Mouse (Mus musculus) stomach, postnatal 0 days (tissue): Measurements from ENCODE around the gene Olfr506. TPM values are rescaled to one million over a fixed set of nuclear protein-coding genes. Genes with fewer than 3 reads are reported as not detected.

Experiments
- ATAC-seq: fragments of 200-750 bp; cut with Nextera tagmentation; 2 replicates; pipeline ENCODE4 v1.8.0; 2017; ENCODE audit not compliant: low FRiP score, low TSS enrichment
- DNase-seq: peaks from one replicate; pipeline ENCODE4 v3.0.0-alpha.2; 2016; ENCODE audit warnings: low spot score
- H3K27ac ChIP-seq: fragments of 300-500 bp; sonication (generic); replicated peaks from 2 replicates; pipeline ENCODE4 v1.5.1; 2014; ENCODE audit warnings: mild to moderate bottlenecking, control low read depth
- H3K27me3 ChIP-seq: fragments of 300-500 bp; sonication (generic); 2 replicates; pipeline ENCODE4 v1.6.1; 2014; ENCODE audit warnings: low read length; ENCODE audit not compliant: control insufficient read depth, insufficient read depth
- H3K36me3 ChIP-seq: fragments of 300-500 bp; sonication (generic); 2 replicates; pipeline ENCODE4 v1.6.1; 2014; ENCODE audit warnings: low read length, mixed read lengths; ENCODE audit not compliant: control insufficient read depth, insufficient read depth
- H3K4me1 ChIP-seq: fragments of 300-500 bp; sonication (generic); replicated peaks from 2 replicates; pipeline ENCODE4 v1.6.1; 2014; ENCODE audit warnings: antibody characterized with exemption; ENCODE audit not compliant: control insufficient read depth, insufficient read depth
- H3K4me2 ChIP-seq: fragments of 300-500 bp; sonication (generic); replicated peaks from 2 replicates; pipeline ENCODE4 v1.6.1; 2014; ENCODE audit warnings: low read depth, mild to moderate bottlenecking, control low read depth, moderate library complexity
- H3K4me3 ChIP-seq: fragments of 300-500 bp; sonication (generic); 2 replicates; pipeline ENCODE4 v1.5.1; 2014; ENCODE audit warnings: low read depth, low read length, control low read depth
- H3K9ac ChIP-seq: fragments of 300-500 bp; sonication (generic); 2 replicates; pipeline ENCODE4 v1.6.1; 2014; ENCODE audit warnings: mild to moderate bottlenecking, low read length, control low read depth, mixed read lengths
- H3K9me3 ChIP-seq: fragments of 300-500 bp; sonication (generic); 2 replicates; pipeline ENCODE4 v1.6.1; 2016; ENCODE audit warnings: low read length; ENCODE audit not compliant: control insufficient read depth
- CTCF ChIP-seq: IDR thresholded peaks from 2 replicates; pipeline ENCODE4 v1.5.1; 2016; ENCODE audit warnings: antibody characterized with exemption, low read depth, mild to moderate bottlenecking, moderate library complexity
- EP300 ChIP-seq: optimal IDR thresholded peaks from 2 replicates; pipeline ENCODE3; 2016; ENCODE audit warnings: antibody characterized with exemption
- WGBS: fragments of 180-500 bp; shearing (Covaris S2); extraction: QIAGEN DNeasy Blood & Tissue Kit; methylation state at CpG from one replicate; pipeline ENCODE4 v1.1.7; 2014; 5-methylcytosine and 5-hydroxymethylcytosine counted together
- polyA plus RNA-seq: library from polyadenylated mRNA; unstranded; fragments of >200 nt; fragmentation: Nextera tagmentation; extraction: Ambion mirVana; gene quantifications from 2 replicates; pipeline ENCODE4 v1.2.1, GENCODE M21; 2015

The Olfr506 gene
- polyA plus RNA-seq, 1 experiment from 2014 or later, result not detected

DNA sequence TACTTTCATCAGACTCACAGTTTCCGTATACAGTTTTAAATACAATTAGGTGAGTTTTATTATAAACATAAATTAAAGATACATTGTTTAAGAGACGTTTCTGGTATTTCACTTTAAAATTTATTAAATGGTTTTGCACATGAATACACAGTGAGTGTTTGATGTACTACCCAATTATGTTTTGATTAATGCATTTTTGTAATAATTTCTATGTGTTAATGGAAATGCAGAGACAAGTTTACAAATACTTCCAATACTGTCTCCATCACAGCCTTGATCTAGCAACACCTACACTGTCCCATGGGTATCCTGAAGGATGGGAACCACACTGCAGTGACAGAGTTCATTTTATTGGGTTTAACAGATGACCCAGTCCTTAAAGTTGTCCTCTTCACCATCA, 10.9 kb downstream of the Olfr506 start, which contains the start of gene Olfr507:
Gene Olfr507 (plus strand): TSS at position 301 of the 400 bp plus-strand sequence.
- TF ChIP-seq EP300, result no peak
- TF ChIP-seq CTCF, result no peak
- ATAC-seq, result no peak

GRCm38 (mm10) chr7:108629694-108630093, 19.1 kb downstream of the Olfr506 start, which contains the start of gene Olfr508:
TSS of gene Olfr508 (plus strand) at chr7:108629994.
- 76% methylated on average over 3 of the region's 3 CpGs for WGBS
- Histone ChIP-seq H3K9me3 (no peaks in the 10 kb centered on the region), H3K27me3 (no peaks in the 10 kb centered on the region), H3K4me3 (no peak within 1 kb of the TSS), H3K27ac (no peak within 1 kb of the TSS), H3K4me2 (no peak within 1 kb of the TSS), H3K4me1 (no peaks in the 10 kb centered on the region), H3K36me3 (no peaks in the 10 kb centered on the region), H3K9ac (no peak within 1 kb of the TSS)
- TF ChIP-seq EP300 (no peak), CTCF (no peak)
- no peak for DNase-seq
- ATAC-seq, result no peak

More for the DNA sequence above, 10.9 kb downstream of the Olfr506 start, which contains the start of gene Olfr507:
- Histone ChIP-seq H3K4me1 (no peaks in the 10 kb centered on the region), H3K9ac (no peak within 1 kb of the TSS), H3K9me3 (no peaks in the 10 kb centered on the region), H3K4me2 (no peak within 1 kb of the TSS), H3K27me3 (no peaks in the 10 kb centered on the region), H3K27ac (no peak within 1 kb of the TSS), H3K4me3 (no peak within 1 kb of the TSS), H3K36me3 (no peaks in the 10 kb centered on the region)
- no peak for DNase-seq
- 71% methylated on average over 2 of the region's 2 CpGs for WGBS

- Histone ChIP-seq H3K27ac (no peak within 1 kb of the TSS), H3K9ac (no peak within 1 kb of the TSS), H3K27me3 (no peaks in the 10 kb centered on the region), H3K4me1 (no peaks in the 10 kb centered on the region), H3K4me2 (no peak within 1 kb of the TSS), H3K9me3 (no peaks in the 10 kb centered on the region), H3K4me3 (no peak within 1 kb of the TSS), H3K36me3 (no peaks in the 10 kb centered on the region)
- ATAC-seq (no peak), DNase-seq (no peak)
- no peak for TF ChIP-seq EP300
- no peak for TF ChIP-seq CTCF
Measured at GRCm38 (mm10) chr7:108651806-108652205, 41.2 kb downstream of the Olfr506 start, which contains the start of gene Olfr509. TSS of gene Olfr509 (minus strand) at chr7:108651906.

DNA sequence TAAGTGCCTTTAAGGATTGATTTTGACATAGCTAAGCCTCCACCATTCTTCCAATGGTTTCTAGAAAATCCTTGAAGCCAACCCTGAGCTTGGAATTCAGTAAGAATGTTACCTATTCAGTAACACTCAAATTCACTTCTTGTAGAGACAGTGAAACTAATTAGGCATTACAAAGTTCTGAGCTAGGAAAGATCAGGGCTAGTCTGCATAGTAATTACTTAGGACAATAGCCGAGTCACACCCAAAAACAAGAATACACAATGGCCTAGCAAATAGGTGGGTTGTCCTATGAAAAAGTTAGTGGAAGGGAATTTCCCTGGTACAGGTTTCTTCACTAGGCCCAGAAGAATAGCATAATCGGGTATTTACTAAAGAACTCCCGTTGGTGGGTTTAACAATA, 51.8 kb downstream of the Olfr506 start:
- DNase-seq, result no peak
- 77% methylated on average over 3 of the region's 3 CpGs for WGBS
- H3K9ac ChIP-seq, result no peak overlapping the region
- no peak overlapping the region for H3K4me2 ChIP-seq
- H3K4me1 ChIP-seq, result no peaks in the 10 kb centered on the region
- H3K27ac ChIP-seq, result no peak overlapping the region
- TF ChIP-seq CTCF (no peak), EP300 (no peak)
- H3K9me3 ChIP-seq, result no peaks in the 10 kb centered on the region
- no peak overlapping the region for H3K4me3 ChIP-seq
- no peak for ATAC-seq
- H3K36me3 ChIP-seq, result no peaks in the 10 kb centered on the region
- no peaks in the 10 kb centered on the region for H3K27me3 ChIP-seq

Other genes starting within 250 kb of the Olfr506 start
- gene Olfr494, start 245.5 kb upstream of the Olfr506 start, polyA plus RNA-seq, result not detected in 2 replicates
- not detected in 2 replicates for gene Olfr495, start 217.6 kb upstream of the Olfr506 start, polyA plus RNA-seq
- not detected in 2 replicates for gene Olfr497, start 190.4 kb upstream of the Olfr506 start, polyA plus RNA-seq
- not detected in 2 replicates for gene Olfr498, start 145.5 kb upstream of the Olfr506 start, polyA plus RNA-seq
- not detected in 2 replicates for gene Olfr502, start 85.7 kb upstream of the Olfr506 start, polyA plus RNA-seq
- not detected in 2 replicates for gene Olfr503, start 66.3 kb upstream of the Olfr506 start, polyA plus RNA-seq
- gene Olfr504, start 45.0 kb upstream of the Olfr506 start, polyA plus RNA-seq, result not detected in 2 replicates
- gene Olfr507, start 11.0 kb downstream of the Olfr506 start, polyA plus RNA-seq, result not detected in 2 replicates
- gene Olfr508, start 19.2 kb downstream of the Olfr506 start, polyA plus RNA-seq, result not detected in 2 replicates
- gene Olfr509, start 41.1 kb downstream of the Olfr506 start, polyA plus RNA-seq, result not detected in 2 replicates
- not detected in 2 replicates for gene Olfr510, start 55.6 kb downstream of the Olfr506 start, polyA plus RNA-seq
- gene Olfr512, start 102.5 kb downstream of the Olfr506 start, polyA plus RNA-seq, result not detected in 2 replicates
- not detected in 2 replicates for gene Olfr513, start 140.2 kb downstream of the Olfr506 start, polyA plus RNA-seq
- not detected in 2 replicates for gene Olfr514, start 215.2 kb downstream of the Olfr506 start, polyA plus RNA-seq
- gene Olfr516, start 239.7 kb downstream of the Olfr506 start, polyA plus RNA-seq, result not detected in 2 replicates